Mouse (Mus musculus) central nervous system, embryonic 11.5 days (tissue): Measurements from ENCODE around the gene Slc35f3. TPM values are rescaled to one million over a fixed set of nuclear protein-coding genes. Genes with fewer than 3 reads are reported as not detected.

Experiments
- polyA plus RNA-seq: library from polyadenylated mRNA; depleted of rRNA; stranded (reverse); fragments of >200 nt; gene quantifications from 2 replicates; pipeline ENCODE4 v1.2.3, GENCODE M21; 2012; rRNA removed

The Slc35f3 gene
- polyA plus RNA-seq, result 0.19 and 0.21 TPM in 2 replicates

DNA sequence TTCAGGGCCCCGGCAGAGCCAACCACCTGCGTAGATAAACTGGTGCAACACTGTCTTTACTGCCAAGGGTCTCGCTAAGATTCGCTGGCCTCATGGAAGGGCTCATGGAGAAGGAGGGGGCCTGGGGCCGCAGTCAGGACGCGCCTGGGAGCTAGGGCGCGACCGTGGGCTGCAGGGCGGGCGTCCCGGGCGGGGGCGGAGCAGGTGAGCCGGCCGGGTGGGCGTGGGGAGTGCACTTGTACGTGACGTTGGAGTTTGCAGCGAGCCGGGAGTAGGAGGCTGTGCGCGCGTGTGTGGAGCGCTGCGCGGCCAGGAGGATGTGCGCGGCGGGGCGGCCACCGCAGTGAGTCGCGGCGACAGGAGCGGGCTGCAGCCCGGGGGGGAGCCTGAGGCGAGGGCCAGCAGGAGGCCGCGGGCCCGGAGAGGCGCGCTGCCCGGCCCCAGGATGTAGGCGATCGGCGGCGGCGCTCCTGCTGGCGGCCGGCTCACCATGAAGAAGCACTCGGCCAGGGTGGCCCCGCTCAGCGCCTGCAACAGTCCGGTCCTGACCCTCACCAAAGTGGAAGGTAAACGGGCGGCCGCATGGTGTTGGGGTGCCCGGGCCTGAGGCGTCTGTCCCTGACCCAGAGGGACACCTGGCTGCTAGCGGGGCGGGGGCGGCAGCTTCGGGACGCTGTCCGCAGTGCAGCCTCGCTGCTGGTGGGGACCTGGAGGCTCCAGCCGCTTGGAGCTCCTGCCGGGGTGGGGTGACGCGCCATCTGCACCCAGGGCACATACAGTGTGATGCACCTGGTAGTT, at the start of gene Slc35f3:
TSS of gene Slc35f3 (plus strand) at position 263 of the 798 bp plus-strand sequence.

DNA sequence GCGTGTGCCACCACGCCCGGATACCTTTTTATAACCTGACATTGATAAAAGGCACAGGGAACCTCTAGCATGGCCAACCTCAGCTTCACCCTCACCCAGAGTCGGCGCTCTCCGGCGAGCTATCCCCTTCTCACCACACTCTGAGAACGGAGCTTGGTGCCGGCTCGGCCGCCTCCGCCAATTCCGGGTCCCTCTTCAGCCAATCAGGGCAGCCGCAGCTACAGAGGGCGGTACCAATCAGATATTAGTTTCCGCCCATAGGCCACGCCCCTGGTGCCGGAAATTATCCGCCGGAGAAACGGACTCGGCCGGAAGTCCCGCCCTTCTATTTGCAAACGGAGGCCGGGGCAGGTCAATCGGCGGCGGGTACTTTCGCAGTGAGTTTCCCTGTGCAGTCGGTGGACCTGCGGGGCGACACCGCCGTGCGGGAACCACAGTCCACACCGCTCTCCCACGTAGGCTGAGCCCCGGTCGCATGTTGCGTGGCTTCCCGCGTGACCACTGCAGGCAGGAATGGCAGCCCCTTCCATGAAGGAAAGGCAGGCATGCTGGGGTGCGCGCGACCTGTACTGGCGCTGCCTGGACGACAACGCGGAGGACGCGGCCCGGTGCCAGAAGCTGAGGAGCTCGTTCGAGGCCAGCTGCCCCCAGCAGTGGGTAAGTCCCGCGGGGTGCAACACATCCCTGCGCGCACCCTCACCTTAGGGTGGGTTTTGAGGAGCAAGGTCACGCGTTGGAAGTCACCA, 124.0 kb downstream of the Slc35f3 start, which contains the start of gene Coa6:
TSS of gene Coa6 (plus strand) at position 342 of the 746 bp plus-strand sequence.

Other genes starting within 250 kb of the Slc35f3 start
- gene Coa6, start 124.0 kb downstream of the Slc35f3 start, polyA plus RNA-seq, result 20.1 and 31.7 TPM in 2 replicates
- 4.2 and 5.7 TPM in 2 replicates for gene Tarbp1, start 176.5 kb downstream of the Slc35f3 start, polyA plus RNA-seq